Mouse (Mus musculus) yolk sac, embryonic 10.5 days (tissue): ENCODE results near the gene Creb3l1.

Source experiments
- DNase-seq: peaks from one replicate; pipeline ENCODE4 v3.0.0-alpha.2; 2017; ENCODE audit warnings: low spot score

The Creb3l1 gene

DNA sequence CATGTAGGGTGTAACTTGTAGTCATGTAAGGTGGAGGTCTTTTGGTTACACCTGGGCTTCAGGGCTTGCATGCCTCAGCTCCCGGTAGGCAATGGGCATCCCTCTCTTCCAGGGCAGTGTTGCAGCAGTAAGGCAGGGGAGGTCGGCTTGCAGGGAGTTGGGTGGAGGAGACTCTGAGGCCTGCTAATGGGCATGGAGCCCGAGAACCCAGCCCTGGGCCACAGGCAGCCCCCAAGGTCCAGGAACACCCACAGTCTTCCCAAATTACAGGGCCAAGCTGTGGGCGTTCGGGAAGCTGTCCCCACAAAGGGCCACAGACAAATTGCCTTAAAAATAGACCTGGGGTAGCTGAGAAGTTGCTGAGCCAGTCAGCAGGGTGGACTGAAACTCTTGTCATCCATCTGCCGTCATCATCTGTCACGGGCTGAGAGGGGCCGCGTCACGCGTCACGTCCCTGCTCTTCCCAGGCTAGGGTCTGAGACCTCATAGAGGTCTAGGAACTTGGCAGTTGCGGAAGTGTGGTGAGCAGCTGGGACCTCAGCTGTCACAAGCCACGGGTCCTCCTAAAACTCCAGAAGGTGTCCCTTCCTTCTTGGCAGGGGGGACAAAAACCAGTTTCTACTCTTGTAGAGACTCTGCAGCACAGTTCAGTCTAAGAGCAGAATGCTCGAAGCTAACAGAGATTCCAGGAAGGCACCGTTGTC lies 26.2 kb downstream of the Creb3l1 start:
- no peak for DNase-seq

DNA sequence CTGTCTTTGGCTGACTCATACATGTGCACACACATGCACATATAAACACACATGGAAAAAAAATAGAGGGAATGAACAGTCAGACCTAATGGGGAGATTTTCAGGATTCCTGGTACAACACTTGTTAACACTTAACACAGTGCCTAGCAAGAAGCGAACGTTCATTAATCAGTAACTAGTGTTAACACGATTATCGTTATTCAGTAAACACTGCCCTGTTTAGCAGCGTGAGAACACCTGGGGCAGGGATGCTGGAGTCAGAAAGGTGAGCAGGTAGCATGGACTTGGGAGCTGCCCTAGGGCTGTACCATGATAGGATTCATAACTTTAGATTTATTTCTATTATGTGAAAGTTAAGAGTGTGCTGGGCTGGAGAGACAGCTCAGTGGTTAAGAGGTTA lies 28.3 kb downstream of the Creb3l1 start:
- no peak for DNase-seq

DNA sequence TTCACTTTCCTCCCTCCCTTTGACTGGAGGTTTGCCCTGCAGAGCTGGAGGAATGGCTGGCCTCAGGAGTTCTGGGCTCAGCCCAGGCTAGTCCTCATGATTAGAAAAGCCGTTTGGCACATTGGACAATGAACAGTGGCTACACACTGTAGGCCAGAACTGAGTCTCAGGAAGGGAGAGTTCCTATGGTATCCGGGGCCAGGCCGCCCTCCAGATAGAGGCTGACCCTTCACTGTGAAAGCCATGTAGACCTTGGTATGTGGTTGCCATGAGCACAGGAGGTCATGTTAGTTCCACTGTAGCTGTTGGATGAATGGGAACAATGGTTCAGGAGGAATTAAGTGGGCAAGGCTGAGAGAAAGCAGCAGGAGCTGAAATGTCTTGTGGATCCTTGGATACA lies 30.9 kb downstream of the Creb3l1 start:
- DNase-seq = no peak

DNA sequence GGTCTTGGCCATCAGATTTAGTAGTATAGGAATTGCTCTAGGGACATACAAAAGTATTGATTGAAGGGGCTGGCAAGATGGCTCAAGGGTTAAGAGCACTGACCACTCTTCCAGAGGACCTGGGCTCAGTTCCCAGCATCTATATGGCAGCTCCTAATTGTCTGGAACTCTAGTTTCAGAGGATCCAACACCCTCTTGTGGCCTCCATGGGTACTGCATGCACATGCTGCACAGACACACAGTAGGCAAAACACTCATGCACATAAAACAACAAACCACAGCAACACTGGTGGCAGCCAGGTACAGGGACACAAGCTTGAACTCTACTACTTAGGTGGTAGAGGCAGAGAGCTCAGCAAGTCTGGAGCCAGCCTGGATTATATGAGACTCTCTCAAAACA lies 34.6 kb downstream of the Creb3l1 start:
- no peak for DNase-seq

DNA sequence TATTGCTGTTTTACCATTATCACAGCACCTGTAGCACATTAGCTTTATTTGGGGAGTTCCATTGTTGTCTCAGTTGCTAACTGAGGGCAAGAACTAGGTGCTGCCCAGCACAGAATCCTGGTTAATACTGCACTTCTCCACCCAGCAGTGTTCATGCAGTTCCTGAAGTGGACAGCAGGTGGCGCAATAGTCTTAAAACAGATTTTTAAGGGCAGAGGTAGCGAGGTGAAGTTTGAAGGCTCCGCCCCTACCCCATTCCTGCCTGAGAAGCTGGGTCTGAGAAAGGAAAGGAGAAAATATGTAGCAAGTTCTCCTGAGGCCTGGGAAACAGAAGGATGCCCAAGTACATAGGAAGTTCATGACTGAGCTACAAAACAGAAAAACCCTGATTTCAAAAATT lies 36.8 kb downstream of the Creb3l1 start:
- DNase-seq = peak; percentile 72

DNA sequence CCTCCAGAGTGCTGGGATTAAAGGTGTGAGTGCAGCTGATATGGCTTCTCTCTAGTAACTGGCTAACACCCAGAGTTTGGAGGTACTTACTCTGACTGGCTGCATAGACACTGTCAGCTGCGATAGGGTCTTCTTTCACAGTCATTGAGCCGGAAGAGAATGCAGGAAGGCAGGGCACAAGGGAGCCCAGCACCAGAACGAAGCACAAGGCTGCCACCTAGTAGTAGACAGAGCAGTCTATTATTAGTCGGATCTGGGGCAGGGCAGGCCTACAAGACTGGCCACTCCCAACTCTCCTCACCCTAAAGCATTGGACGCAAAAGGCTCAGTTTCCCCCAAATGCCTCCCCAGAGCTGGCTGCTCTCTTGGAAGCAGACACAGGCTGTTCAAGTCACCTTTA lies 38.2 kb downstream of the Creb3l1 start:
- no peak for DNase-seq

DNA sequence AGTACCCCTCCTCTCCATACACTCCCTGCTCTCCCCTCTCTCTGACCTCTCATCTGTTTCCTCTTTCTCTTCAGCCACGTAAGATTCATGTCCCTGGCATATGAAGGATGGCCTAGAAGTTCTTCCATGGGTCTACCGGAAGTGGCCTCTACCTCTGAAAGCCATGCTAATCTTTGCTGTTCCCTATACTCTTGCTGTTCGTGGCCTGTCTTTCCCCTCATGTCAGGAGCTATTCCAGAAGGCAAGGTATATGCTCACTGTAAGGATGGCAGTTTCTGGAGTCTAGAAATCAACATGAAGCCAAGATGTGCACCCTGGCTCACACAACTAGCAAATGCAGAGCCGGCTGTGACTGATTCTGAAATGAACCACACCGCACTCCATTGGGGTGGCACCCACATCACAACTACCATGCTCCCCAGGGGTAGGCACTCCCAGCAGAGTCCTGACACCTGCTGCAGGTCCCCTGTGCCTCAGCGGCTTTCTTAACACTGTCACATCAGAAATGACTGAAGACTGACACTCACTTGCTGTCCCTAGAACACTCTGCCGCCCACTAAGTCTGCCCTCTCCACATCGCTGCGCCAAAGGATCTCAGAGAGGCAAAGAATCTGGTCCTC lies 39.3 kb downstream of the Creb3l1 start:
- DNase-seq = no peak

DNA sequence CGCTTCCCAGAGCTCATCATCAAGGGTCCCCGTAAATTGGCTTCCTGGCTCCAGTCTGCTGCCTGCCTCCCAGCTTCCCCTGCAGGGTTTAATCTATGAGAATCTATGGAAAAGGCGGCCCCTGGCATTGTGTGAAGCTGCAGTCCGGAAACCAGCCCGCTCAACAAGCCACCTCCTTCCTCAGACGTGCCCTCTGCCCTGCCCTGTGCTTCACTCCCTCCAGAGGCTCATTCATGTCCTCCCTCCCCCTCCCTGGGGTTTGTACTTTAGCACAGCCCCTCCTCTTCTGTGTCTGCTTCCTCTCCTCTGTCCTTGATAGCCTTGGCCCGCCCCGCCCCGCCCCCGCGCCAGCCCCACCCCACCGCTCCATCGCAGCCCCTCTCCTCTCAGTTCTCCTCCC lies 39.9 kb downstream of the Creb3l1 start:
- DNase-seq = peak; percentile 96

DNA sequence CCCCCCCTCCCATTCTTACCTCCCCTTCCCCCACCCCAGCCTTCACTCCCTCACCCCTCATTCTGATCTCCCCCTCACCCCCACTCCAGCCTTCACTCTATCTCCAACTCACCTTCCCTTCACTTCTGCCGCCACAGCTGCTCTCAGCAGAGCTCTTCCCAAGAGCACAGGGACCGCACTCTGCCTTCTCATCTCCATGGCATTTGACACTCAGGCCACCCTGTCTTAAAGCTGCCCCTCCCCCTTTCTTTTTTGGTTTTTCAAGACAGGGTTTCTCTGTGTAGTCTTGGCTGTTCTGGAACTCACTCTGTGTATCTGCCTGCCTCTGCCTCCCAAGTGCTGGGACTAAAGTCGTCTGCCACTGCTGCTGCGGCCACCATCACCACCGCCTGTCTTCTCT lies 43.5 kb downstream of the Creb3l1 start:
- no peak for DNase-seq

DNA sequence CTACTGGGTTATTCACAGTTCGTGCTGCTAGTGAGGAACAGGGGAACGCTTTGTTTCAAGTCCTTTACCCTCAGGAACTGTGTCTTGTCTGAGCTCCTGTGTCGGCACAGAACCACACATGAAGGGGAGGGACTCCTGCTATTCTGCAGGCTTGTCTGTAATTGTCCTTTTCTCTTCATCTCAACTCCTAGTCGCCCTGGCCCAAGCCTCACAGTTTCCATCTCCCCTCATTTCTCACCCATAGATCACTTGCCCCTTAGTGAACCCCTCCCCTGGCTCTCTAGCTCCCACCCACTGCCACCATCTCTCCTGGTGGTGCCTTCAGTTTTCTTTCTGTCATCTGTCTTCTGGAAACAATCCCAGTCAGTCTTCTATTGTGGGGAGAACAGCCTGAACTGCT lies 44.1 kb downstream of the Creb3l1 start:
- no peak for DNase-seq

DNA sequence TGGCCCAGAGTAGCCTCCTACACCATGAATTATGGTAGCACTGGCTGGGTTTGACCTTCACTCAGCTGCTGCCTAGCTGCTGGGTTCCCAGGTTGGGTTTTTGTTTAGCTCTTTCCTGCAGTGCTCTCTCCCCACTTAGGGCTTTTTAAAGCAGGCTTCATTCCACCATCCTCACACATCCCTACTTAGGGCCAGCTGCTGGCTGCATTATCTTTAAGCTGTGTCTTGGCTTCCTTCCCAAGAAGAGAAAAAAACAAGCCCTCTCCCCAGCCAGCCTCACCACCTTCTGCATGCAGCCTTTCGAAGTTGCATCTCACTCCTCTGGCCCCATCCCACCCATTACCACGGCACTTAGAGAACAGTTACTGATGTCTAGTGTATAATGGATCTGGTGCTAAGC lies 45.8 kb downstream of the Creb3l1 start:
- DNase-seq = no peak

DNA sequence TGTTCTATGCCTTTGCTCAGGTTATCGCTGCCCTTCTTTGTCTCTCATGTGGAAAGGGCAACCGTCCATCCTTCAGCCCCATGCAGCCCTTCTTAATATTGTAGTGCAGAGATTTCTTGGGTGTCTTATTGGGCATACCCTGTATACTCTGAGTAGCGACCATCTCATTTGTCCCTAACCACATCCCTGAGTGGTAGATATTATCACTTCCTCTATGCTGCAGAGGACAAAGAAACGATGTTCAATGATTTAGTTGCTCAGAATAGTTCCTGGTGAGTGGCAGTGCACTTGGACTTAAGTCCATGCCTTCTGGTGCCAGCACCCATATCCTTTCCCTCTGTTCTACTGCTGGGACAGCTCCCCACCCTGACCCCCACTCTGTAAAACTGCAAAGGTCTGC lies 46.3 kb downstream of the Creb3l1 start:
- no peak for DNase-seq

DNA sequence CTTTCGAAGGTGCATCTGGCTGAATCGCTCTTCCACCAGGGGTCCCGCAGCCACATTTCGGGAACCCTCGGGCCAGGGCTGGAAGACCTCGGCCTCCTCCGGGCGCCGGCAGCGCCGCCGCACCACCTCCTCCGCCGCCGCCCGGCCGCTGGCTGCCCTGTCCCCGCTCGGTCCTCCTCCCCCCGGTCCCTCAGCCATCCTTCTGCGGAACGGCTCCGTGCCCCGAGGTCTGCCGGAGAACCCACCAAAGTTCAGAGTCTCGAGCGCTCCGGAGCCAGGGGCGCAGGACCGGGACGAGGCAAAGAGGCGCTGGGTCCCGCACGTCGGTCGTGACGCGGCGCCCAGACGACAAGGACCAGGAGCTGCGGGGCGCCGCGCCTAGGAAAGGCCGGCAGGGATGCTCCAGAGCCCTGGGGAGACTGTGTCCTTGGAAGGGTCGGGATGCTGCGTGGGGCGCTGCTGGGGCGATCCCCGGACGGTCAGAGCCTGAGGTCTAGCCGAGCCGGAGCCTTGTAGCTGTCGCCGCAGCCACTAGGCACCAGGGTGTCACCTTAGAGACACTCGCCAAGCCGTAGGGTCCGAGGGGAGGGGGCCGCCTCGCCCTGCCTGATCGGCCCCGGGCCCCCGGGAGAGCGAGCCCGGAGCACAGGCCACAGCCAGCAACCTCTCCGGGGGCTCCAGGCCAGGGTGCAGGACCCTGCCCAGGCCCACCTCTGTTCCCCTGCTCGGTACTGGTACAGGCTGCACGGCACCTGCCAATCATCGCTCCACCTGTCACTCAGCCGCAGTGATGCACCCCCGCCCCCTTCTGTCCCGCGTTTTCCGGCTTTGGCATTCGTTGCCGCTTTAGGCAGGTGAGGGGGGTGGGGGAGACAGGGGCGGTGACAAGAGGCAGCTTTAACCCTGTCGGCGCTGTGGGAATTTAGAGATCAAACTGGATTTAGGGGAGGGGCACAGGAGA lies 48.4 kb downstream of the Creb3l1 start, which contains the start of gene Dgkz:
Gene Dgkz (minus strand): TSS at position 284 of the 961 bp plus-strand sequence.
- no peak for DNase-seq

DNA sequence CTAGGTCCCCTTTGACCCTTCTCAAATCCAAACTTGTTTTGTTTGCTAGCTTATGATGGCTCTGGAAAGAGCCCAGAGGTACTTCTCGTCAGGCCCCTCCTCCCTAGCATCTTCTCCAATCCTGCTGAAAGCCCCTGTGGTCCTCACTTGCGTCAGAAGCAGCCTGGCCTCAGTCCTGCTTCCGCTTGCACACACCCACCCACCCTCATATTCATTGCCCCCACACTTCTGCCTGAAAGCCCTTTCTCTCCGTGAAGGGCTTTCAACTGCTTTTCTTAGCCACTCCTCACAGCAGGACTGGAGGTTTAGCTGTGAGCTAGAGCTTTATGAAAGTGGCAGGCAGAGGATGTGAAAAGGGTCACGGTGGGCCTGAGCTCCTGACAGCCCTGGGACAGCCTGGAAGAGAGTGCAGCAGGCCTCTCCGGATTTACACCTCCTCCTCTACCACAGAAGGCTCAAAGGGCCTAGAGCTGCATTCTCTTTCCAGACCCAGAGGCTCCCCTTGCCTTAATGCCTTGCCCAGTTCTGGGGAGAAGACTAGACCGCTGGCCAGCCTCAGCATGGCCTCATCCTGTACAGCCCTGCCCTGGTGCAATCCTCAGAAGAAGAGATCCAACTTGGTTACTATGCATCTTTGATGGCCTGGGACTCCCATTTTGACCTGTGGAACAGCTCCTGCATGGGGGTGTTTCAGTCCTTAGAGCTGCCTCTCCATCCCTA lies 50.7 kb downstream of the Creb3l1 start:
- DNase-seq = no peak

DNA sequence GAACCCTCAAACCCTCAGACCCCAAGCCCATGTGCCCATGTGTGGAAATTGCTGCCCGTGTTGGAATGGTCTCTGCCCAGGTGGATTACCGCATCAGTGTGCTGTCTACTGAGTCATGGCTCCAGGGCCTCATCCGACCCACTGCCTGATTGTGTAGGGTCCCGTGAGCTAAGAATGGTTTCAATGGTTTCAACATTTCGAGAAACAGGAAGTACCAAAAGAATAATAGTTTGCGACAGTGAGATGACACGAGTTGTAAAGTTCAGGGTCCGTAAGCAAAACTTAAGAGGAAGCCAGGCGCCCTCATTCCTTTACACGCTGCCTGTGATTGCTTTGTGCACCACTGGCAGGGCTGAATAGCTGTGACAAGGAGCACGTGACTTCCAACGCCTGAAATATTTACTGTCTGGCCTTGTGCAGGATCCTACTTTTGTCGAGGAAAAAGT lies 52.2 kb downstream of the Creb3l1 start:
- DNase-seq = no peak

DNA sequence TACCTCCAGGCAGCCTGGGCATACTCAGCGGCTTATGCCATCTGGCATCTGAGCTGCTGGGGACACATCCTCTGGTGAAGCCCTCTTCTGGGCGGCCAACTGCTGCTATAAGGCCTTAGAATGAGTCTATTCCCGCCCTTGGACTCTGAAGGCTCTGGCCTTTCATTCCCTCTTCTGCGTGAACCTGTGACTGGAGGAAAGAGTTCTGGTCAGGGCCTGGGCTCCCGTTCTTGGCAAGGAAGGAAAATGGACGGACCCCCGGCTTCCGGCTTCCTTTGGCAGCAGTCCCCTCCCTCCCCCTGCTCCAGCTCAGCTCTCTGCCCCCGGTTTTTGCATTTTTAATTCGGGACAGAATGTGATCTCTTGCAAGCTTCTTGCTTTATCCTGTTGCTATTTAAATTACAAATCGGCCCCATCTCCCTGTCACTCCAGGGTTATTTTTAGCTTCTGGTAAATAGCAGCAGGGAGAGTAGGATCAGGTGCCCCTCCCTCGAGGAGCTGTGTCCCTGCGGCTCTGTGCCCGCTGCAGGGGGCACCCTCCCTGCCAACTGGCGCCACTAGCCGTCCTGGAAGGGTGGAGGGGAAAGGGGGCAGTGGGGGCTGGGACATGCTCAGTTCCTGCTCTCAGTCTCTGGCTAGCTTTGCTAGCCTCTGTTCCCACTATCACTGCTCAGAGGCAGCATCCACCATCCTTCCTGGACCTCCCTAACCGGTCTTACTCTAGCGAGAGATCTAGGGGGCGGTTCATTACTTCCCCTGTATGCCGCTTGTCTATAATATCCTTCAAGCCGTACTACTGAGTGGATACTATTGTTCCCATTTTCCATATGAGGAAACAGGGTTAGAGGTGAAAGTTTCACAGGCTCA lies 52.8 kb downstream of the Creb3l1 start:
- DNase-seq = no peak

DNA sequence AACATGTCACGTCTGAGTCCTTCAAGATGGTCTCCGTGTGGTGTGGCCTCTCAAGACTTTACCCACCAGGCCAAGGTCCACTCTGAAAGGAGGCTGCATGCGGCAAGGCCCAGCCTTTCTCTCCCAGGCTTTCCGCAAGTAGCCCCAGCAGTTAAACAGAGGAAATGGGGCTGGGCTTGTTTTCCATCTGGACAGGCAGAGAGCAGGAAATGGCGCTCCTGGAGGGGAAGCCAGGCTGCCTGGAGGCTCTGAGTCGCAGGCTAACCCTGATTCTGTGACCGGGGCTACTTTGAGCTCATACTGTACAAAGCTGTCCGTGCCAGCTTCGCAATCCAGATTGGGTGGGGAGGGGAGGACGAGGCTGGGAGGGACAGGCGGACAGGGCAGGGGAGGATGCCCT lies 56.3 kb downstream of the Creb3l1 start:
- DNase-seq = no peak

DNA sequence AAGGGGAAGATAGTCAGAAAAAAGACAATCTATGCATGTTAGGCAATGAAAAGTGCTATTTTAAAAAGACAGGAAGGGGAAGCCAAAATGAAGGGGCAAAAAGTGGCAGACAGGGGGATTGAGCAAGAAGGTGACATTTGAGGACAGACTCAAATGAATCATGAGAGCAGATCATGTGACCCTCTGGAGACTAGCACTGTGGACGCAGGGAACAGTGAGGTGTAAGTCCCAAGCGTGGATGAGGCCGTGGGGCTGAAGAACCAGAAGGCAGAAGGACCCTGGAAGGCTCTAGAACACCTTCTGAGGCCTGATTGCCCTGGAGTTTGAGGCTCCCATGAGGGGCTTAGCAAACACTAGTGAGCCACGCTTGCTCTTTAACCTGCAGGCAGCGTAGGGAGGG lies 57.9 kb downstream of the Creb3l1 start:
- no peak for DNase-seq

DNA sequence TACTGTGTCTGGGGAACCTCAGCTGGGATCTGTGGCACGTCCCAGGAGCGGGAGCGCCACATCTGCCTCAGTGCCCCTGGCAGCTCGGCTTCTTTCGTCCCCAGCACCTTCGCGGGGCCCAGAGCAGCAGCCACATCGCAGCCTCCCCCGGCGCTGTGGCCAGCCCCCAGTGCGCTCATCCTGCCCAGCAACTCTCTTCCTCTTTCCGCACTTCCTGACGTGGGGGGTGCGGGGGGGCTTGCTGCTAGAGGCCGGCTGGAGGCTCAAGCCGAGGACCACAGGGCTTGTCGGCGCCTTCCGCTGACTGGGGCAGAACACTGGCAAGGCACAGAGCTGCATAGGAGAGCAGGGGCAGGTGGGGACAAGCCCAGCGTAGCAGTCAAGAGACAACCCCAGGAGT lies 58.9 kb downstream of the Creb3l1 start:
- no peak for DNase-seq

DNA sequence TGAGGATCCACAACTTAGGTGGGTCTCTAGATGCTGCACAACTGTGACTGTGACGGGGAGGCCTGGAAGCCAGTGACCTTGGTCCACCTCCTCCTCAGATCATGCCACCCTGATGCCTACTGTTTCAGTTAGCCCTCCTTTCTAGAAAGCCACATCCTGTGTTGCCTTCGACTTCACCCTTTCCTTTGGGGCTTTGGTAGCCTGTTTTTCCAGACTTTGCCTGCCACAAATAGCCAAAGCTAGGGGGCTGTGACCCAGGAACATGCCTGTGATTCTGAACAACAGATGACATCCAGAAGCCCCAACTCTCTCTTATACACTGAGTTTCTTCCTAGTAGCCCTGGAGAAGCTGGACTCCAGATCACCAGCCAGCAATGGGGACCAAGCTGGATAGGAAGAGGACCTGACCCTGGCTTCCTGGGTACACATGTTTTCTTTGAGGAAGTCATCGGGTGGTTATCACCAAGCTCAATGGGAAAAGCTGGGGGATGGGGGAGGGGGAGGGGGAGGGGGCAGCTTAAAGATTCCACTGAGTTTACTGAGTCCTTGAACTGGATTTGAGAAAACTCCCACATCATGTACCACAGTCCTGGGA lies 59.6 kb downstream of the Creb3l1 start:
- DNase-seq = no peak

DNA sequence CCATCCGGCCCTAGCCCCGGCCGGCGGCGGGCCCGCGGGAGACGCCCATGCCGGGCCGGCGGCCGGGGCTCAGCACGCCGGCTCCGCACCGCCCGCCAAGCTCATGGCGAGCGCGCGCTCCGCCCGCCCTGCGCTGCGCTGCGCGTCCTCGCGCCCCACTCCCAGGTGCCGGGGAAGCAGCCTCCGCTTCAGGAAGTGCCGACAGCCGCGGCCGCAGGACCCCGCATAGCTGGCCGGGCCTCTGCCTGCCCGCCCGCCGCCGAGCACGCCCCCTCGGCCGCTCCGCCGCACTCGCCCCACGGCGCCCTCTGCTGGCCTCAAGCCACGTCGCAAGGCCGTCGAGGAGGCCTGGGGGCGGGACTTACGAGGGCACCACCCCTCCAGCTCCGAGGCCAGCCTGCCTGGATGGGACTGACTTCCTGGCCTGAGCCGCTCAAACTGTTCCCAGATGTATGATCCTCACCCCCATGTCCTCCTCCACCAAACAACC lies 60.8 kb downstream of the Creb3l1 start:
- peak; percentile 93 for DNase-seq
